Mouse (Mus musculus): ENCODE measurements at regions not wholly inside any gene's neighbourhood (a gene's known extent, or its start where the extent isn't known, plus 50 kb on each side); places are given as distances from the start of the nearest gene placed in this dataset.

DNA sequence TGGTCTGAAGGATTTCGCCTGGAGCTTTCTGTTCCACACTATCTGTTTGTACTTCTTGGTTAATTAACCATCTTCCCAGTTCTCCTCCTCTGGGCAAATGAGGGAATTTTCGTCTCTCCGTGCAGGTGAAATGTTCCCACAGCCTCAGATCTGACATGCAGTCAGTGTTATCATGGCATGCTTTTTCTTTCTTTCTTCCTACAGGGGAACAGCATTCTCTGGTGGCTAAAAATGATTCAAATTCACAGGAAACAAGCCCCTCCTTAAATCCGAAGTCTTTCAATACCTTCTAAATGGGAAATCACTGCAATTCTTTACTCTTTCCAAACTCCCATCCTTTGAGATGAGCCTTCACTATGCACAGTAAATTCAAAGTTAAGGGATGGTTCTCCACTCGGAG lies 429.7 kb downstream of the Sox2 start:
- no peak for TF ChIP-seq GATA1 (IDR thresholded peaks at IDR 0.05; ENCODE audit: borderline replicate concordance, low read length)
- TF ChIP-seq FLI1 (IDR thresholded peaks at IDR 0.05; ENCODE audit: low read length), result no peak

Data from megakaryocyte, embryonic 14.5 days (primary cell).